Mouse (Mus musculus) cerebellum, adult 2 months (tissue): ENCODE measurements around the gene Cdc7.

Source experiments
- CTCF ChIP-seq: fragments of 200-500 bp; IDR thresholded peaks from 2 replicates; pipeline ENCODE4 v1.5.1; 2011; ENCODE audit warnings: low read depth, mild to moderate bottlenecking, control low read depth, low read length, moderate library complexity, borderline replicate concordance; ENCODE audit not compliant: insufficient read depth
- POLR2A ChIP-seq: fragments of 200-500 bp; IDR thresholded peaks from 2 replicates; pipeline ENCODE4 v1.6.1; 2011; ENCODE audit warnings: low read length, control low read depth, borderline replicate concordance; ENCODE audit not compliant: insufficient read depth

DNA sequence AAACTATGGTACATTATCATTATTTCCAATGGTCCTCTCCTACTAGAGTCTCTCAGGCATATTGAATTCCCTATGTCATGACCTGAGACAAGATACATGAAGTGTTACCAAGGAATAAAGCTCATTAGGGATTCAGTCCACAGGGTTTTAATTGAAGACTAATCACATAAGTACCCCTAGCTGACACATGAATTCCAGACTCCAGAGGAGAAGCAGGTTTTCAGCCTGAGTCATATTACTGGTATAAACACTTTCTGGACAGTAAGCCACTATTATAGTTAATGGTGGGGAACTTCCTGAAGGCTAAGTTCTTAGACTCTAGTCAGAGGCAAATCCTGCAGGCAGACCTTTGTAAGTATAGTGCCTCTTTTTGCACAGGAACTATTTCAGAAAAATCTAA is 44.8 kb upstream of the Cdc7 start:
- no peak for TF ChIP-seq CTCF
- no peak for TF ChIP-seq POLR2A
